Mouse (Mus musculus): ENCODE measurements around the gene Trpc7. TPM values are rescaled to one million over a fixed set of nuclear protein-coding genes. Genes with fewer than 3 reads are reported as not detected.

The Trpc7 gene
- polyA plus RNA-seq, 1 experiment from 2014 or later, result not detected

DNA sequence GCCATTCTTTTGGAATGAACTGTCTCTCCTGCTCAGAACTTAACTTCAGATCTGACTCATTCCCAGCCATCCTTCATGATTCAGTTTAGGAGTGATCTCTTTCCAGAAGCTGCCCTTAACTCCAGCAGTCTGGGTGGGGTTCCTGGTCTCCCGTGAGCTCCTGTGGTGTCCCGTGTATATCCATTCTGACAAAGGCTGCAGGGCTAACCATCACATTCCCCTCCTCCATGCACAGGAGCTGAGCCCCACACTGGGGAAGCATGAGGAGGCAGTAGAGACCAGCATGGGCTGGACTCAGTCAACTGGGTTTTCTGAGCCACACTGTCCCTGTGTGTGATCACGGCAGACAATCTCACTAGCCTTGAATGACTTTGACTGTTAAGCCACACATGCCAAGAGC lies 90.7 kb downstream of the Trpc7 start:
- H3K4me3 ChIP-seq (ENCODE audit: low read length), result no peak overlapping the region
- no peak overlapping the region for H3K9ac ChIP-seq (ENCODE audit: low read length)
- no peak overlapping the region for H3K27ac ChIP-seq (ENCODE audit: low read length)
- ATAC-seq (ENCODE audit: low read depth), result no peak
- H3K4me1 ChIP-seq (replicated peaks; ENCODE audit: control insufficient read depth, insufficient read depth, low read length), result no peaks in the 10 kb centered on the region
- no peaks in the 10 kb centered on the region for H3K27me3 ChIP-seq (ENCODE audit: control insufficient read depth, insufficient read depth, low read depth, low read length)
- no peaks in the 10 kb centered on the region for H3K9me3 ChIP-seq (ENCODE audit: control insufficient read depth, low read length)
- H3K36me3 ChIP-seq (ENCODE audit: control insufficient read depth, insufficient read depth, low read length), result no peaks in the 10 kb centered on the region
- 77% methylated on average over 3 of the region's 3 CpGs for WGBS
- H3K4me2 ChIP-seq (ENCODE audit: low read depth, low read length), result no peak overlapping the region

DNA sequence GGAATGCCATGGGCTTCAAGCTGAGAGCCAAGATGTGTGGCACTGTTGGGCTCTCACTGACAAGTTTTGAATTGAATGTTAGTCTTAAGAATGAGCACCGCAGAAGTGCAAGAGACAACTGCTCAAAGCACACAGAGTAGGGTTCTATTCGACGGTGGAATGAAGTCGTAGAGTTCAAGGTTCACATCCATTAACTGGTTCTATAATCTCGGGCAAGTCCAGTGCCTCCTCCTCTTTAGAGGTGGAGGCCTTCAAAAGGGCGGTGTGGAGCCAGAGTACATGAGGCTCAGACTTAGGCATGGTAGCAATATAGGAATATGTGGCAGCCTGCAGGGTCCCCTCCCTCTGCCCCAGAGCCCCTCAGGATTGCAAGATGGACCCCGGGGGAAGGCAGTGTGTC lies 98.3 kb downstream of the Trpc7 start:
- WGBS, result 61% methylated on average over 7 of the region's 7 CpGs
- ATAC-seq (ENCODE audit: low read depth), result no peak
- no peak overlapping the region for H3K27ac ChIP-seq (ENCODE audit: low read length)
- H3K4me2 ChIP-seq (ENCODE audit: low read depth, low read length), result no peak overlapping the region
- no peaks in the 10 kb centered on the region for H3K27me3 ChIP-seq (ENCODE audit: control insufficient read depth, insufficient read depth, low read depth, low read length)
- H3K4me3 ChIP-seq (ENCODE audit: low read length), result no peak overlapping the region
- no peaks in the 10 kb centered on the region for H3K4me1 ChIP-seq (replicated peaks; ENCODE audit: control insufficient read depth, insufficient read depth, low read length)
- no peaks in the 10 kb centered on the region for H3K9me3 ChIP-seq (ENCODE audit: control insufficient read depth, low read length)
- no peaks in the 10 kb centered on the region for H3K36me3 ChIP-seq (ENCODE audit: control insufficient read depth, insufficient read depth, low read length)
- H3K9ac ChIP-seq (ENCODE audit: low read length), result no peak overlapping the region

- WGBS, result 81% methylated on average over 7 of the region's 7 CpGs
These were observed 100.3 kb downstream of the Trpc7 start for GRCm38 (mm10) chr13:56795501-56795900.

DNA sequence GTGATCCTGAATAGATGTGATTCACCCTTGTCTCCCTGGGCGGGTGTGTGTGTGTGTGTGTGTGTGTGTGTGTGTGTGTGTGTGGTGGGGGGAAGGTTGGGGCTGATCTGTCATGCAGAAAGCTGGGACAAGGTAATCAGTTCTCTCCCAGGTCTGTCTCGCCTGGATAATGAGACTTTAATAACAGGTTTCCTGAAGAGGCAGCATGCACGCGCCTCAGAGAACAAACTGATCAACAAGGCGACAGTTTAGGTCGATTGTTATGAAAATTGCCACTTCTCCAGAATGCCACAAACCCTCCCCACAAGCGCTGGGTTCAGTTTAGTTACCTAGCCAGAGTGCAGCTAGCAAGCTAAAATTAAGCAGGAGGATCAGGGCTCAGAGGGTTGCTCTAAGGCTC lies 101.4 kb downstream of the Trpc7 start:
- H3K9ac ChIP-seq (ENCODE audit: low read length), result no peak overlapping the region
- H3K4me3 ChIP-seq (ENCODE audit: low read length), result no peak overlapping the region
- no peak overlapping the region for H3K4me2 ChIP-seq (ENCODE audit: low read depth, low read length)
- no peaks in the 10 kb centered on the region for H3K36me3 ChIP-seq (ENCODE audit: control insufficient read depth, insufficient read depth, low read length)
- WGBS, result 62% methylated on average over 7 of the region's 7 CpGs
- no peaks in the 10 kb centered on the region for H3K27me3 ChIP-seq (ENCODE audit: control insufficient read depth, insufficient read depth, low read depth, low read length)
- ATAC-seq (ENCODE audit: low read depth), result no peak
- H3K4me1 ChIP-seq (replicated peaks; ENCODE audit: control insufficient read depth, insufficient read depth, low read length), result no peaks in the 10 kb centered on the region
- H3K9me3 ChIP-seq (ENCODE audit: control insufficient read depth, low read length), result no peaks in the 10 kb centered on the region
- H3K27ac ChIP-seq (ENCODE audit: low read length), result no peak overlapping the region

More at GRCm38 (mm10) chr13:56795501-56795900, 100.3 kb downstream of the Trpc7 start:
- Histone ChIP-seq H3K9ac (ENCODE audit: low read length) (no peak overlapping the region), H3K4me1 (replicated peaks; ENCODE audit: control insufficient read depth, insufficient read depth, low read length) (no peaks in the 10 kb centered on the region), H3K4me3 (ENCODE audit: low read length) (no peak overlapping the region), H3K27me3 (ENCODE audit: control insufficient read depth, insufficient read depth, low read depth, low read length) (no peaks in the 10 kb centered on the region), H3K36me3 (ENCODE audit: control insufficient read depth, insufficient read depth, low read length) (no peaks in the 10 kb centered on the region), H3K27ac (ENCODE audit: low read length) (no peak overlapping the region), H3K9me3 (ENCODE audit: control insufficient read depth, low read length) (no peaks in the 10 kb centered on the region), H3K4me2 (ENCODE audit: low read depth, low read length) (no peak overlapping the region)
- no peak for ATAC-seq (ENCODE audit: low read depth)

- Histone ChIP-seq H3K4me1 (replicated peaks; ENCODE audit: control insufficient read depth, insufficient read depth, low read length) (no peaks in the 10 kb centered on the region), H3K9ac (ENCODE audit: low read length) (no peak overlapping the region), H3K4me3 (ENCODE audit: low read length) (no peak overlapping the region), H3K27me3 (ENCODE audit: control insufficient read depth, insufficient read depth, low read depth, low read length) (no peaks in the 10 kb centered on the region), H3K27ac (ENCODE audit: low read length) (no peak overlapping the region), H3K36me3 (ENCODE audit: control insufficient read depth, insufficient read depth, low read length) (no peaks in the 10 kb centered on the region), H3K4me2 (ENCODE audit: low read depth, low read length) (no peak overlapping the region), H3K9me3 (ENCODE audit: control insufficient read depth, low read length) (no peaks in the 10 kb centered on the region)
- 58% methylated on average over 3 of the region's 3 CpGs for WGBS
- ATAC-seq (ENCODE audit: low read depth), result no peak
These were observed 102.9 kb downstream of the Trpc7 start for GRCm38 (mm10) chr13:56792844-56793243.

- no peak overlapping the region for H3K9ac ChIP-seq (ENCODE audit: low read length)
- no peaks in the 10 kb centered on the region for H3K4me1 ChIP-seq (replicated peaks; ENCODE audit: control insufficient read depth, insufficient read depth, low read length)
- WGBS, result 87% methylated on average over 3 of the region's 3 CpGs
- no peak overlapping the region for H3K4me2 ChIP-seq (ENCODE audit: low read depth, low read length)
- H3K27ac ChIP-seq (ENCODE audit: low read length), result no peak overlapping the region
- no peaks in the 10 kb centered on the region for H3K36me3 ChIP-seq (ENCODE audit: control insufficient read depth, insufficient read depth, low read length)
- H3K4me3 ChIP-seq (ENCODE audit: low read length), result no peak overlapping the region
- ATAC-seq (ENCODE audit: low read depth), result no peak
- no peaks in the 10 kb centered on the region for H3K9me3 ChIP-seq (ENCODE audit: control insufficient read depth, low read length)
- H3K27me3 ChIP-seq (ENCODE audit: control insufficient read depth, insufficient read depth, low read depth, low read length), result no peaks in the 10 kb centered on the region
These were observed 105.1 kb downstream of the Trpc7 start for GRCm38 (mm10) chr13:56790683-56791082.

- H3K4me1 ChIP-seq (replicated peaks; ENCODE audit: control insufficient read depth, insufficient read depth, low read length), result no peaks in the 10 kb centered on the region
- no peak for ATAC-seq (ENCODE audit: low read depth)
- 94% methylated on average over 1 of the region's 1 CpGs for WGBS
- no peaks in the 10 kb centered on the region for H3K27me3 ChIP-seq (ENCODE audit: control insufficient read depth, insufficient read depth, low read depth, low read length)
- H3K36me3 ChIP-seq (ENCODE audit: control insufficient read depth, insufficient read depth, low read length), result no peaks in the 10 kb centered on the region
- no peak overlapping the region for H3K4me3 ChIP-seq (ENCODE audit: low read length)
- no peak overlapping the region for H3K9ac ChIP-seq (ENCODE audit: low read length)
- no peaks in the 10 kb centered on the region for H3K9me3 ChIP-seq (ENCODE audit: control insufficient read depth, low read length)
- H3K4me2 ChIP-seq (ENCODE audit: low read depth, low read length), result no peak overlapping the region
- H3K27ac ChIP-seq (ENCODE audit: low read length), result no peak overlapping the region
These were observed 113.2 kb downstream of the Trpc7 start for GRCm38 (mm10) chr13:56782621-56783020.

DNA sequence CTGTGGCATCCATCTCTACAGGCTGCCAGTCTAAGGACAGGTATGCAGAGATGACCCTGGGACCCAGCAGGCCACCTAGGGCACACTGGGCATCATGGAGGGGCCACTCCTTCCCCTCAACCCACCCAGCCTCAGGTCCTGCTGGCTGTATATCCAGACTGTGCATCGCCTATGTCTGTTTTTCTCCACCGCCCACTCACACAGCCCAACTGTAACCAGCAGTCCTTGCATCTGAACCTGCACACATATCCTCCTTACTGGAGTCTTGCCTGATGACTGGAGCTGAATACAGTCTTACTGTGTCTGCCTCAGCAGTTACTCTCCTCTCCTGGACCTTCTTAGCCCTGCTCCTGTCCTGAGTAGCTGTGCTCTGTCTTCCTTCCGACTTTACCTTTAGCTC lies 114.1 kb downstream of the Trpc7 start:
- no peaks in the 10 kb centered on the region for H3K9me3 ChIP-seq (ENCODE audit: control insufficient read depth, low read length)
- H3K27me3 ChIP-seq (ENCODE audit: control insufficient read depth, insufficient read depth, low read depth, low read length), result no peaks in the 10 kb centered on the region
- WGBS, result 82% methylated on average over 3 of the region's 3 CpGs
- H3K4me2 ChIP-seq (ENCODE audit: low read depth, low read length), result no peak overlapping the region
- H3K4me1 ChIP-seq (replicated peaks; ENCODE audit: control insufficient read depth, insufficient read depth, low read length), result no peaks in the 10 kb centered on the region
- ATAC-seq (ENCODE audit: low read depth), result no peak
- H3K36me3 ChIP-seq (ENCODE audit: control insufficient read depth, insufficient read depth, low read length), result no peaks in the 10 kb centered on the region
- no peak overlapping the region for H3K9ac ChIP-seq (ENCODE audit: low read length)
- H3K4me3 ChIP-seq (ENCODE audit: low read length), result no peak overlapping the region
- no peak overlapping the region for H3K27ac ChIP-seq (ENCODE audit: low read length)

DNA sequence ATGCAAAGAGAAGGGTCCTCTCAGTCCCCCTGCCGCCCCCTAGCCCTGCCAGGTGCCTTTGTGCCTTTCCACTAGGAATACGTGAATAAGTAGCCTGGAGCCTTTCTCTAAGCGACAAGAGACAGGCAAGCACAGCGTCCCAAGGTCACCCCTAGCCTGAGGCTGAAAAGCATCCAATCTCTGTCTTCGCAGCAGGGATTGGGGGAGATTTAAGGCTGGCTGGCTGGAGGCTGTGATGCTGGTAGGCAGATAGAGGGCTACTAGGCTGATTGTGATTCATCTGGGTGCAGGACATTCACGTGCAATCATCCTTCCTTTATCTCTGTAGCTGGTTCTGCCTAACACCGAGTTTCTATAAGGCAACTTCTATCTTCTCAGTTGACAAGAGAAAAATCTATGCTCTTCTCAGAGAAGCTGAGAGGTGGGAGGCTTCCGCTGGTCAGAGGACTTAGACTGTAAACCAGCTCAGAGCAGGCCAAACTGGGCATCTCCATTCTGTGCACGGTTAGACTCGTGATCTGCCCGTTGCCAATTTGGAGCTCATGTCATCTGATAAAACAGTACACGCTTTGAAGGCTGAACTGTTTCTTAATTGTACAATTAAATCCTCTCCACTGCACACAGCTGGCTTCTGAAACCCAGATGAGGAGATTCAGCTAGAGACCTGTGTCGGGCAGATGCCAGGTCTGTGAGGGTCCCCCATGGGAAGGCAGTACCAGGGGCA lies 114.9 kb downstream of the Trpc7 start:
- no peaks in the 10 kb centered on the region for H3K4me1 ChIP-seq (replicated peaks; ENCODE audit: control insufficient read depth, insufficient read depth, low read length)
- no peaks in the 10 kb centered on the region for H3K27me3 ChIP-seq (ENCODE audit: control insufficient read depth, insufficient read depth, low read depth, low read length)
- no peak overlapping the region for H3K4me2 ChIP-seq (ENCODE audit: low read depth, low read length)
- no peak overlapping the region for H3K4me3 ChIP-seq (ENCODE audit: low read length)
- no peaks in the 10 kb centered on the region for H3K36me3 ChIP-seq (ENCODE audit: control insufficient read depth, insufficient read depth, low read length)
- no peak for ATAC-seq (ENCODE audit: low read depth)
- H3K9ac ChIP-seq (ENCODE audit: low read length), result no peak overlapping the region
- no peaks in the 10 kb centered on the region for H3K9me3 ChIP-seq (ENCODE audit: control insufficient read depth, low read length)
- 67% methylated on average over 13 of the region's 13 CpGs for WGBS
- H3K27ac ChIP-seq (ENCODE audit: low read length), result no peak overlapping the region

- Histone ChIP-seq H3K27me3 (ENCODE audit: control insufficient read depth, insufficient read depth, low read depth, low read length) (no peaks in the 10 kb centered on the region), H3K9me3 (ENCODE audit: control insufficient read depth, low read length) (no peaks in the 10 kb centered on the region), H3K36me3 (ENCODE audit: control insufficient read depth, insufficient read depth, low read length) (no peaks in the 10 kb centered on the region), H3K4me3 (ENCODE audit: low read length) (no peak overlapping the region), H3K27ac (ENCODE audit: low read length) (no peak overlapping the region), H3K9ac (ENCODE audit: low read length) (no peak overlapping the region), H3K4me2 (ENCODE audit: low read depth, low read length) (no peak overlapping the region), H3K4me1 (replicated peaks; ENCODE audit: control insufficient read depth, insufficient read depth, low read length) (peaks cover 7% of the 10 kb centered on the region)
- no peak for ATAC-seq (ENCODE audit: low read depth)
- 51% methylated on average over 5 of the region's 5 CpGs for WGBS
These were observed 121.5 kb downstream of the Trpc7 start for GRCm38 (mm10) chr13:56774304-56774703.
